Mouse (Mus musculus): Measurements from ENCODE around the gene Ppp3ca. TPM values are rescaled to one million over a fixed set of nuclear protein-coding genes. Genes with fewer than 3 reads are reported as not detected.

The Ppp3ca gene
- polyA plus RNA-seq, 1 experiment from 2014 or later: 47.4 TPM

DNA sequence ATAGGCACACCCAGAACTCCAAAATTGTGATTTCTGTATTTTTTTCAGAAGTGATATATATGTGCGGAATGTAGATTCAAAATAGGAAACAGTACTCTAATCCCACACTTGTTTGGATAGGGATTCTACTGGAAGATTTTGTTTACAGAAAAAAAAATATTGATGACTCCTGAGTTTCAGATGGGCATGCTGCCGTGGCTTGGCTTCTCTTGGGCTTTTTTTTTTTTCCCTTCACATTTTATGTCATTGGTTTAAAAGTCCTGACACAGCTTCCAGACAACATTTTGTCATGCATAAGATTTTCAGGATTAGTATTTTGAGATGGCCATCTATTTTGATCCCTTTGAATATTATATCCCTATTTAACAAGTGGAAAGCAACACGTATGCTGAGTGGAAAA is 2.9 kb downstream of the Ppp3ca start:
- Histone ChIP-seq H3K4me1 (peaks cover 25% of the 10 kb centered on the region), H3K27me3 (ENCODE audit: low read depth, poor library complexity, severe bottlenecking) (no peaks in the 10 kb centered on the region), H3K27ac (no peak overlapping the region), H3K9me3 (replicated peaks) (no peaks in the 10 kb centered on the region), H3K4me3 (no peak overlapping the region), H3K36me3 (no peaks in the 10 kb centered on the region)
- 80% methylated on average over 3 of the region's 3 CpGs for WGBS
- no peak for DNase-seq (ENCODE audit: low spot score)

DNA sequence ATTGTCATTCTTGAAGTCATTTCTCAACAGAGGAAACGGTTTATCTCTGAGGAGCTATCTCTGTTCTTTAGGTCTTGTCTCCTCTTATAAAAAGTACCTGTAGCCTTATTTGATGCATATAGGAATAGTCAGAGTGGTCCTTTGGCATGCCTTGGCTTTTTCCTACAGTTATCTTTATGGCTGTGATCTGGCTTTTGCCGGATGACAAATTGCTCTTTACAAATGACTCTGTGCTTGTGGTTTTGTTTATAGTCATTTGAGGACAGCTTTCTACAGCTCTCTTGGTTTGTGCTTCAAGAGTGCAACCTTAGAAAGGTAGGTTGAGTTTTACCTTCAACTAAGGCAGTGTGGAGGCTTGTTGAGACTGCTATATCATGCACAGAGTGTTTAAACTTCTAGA is 3.4 kb downstream of the Ppp3ca start:
- Histone ChIP-seq H3K27ac (no peak overlapping the region), H3K9me3 (replicated peaks) (no peaks in the 10 kb centered on the region), H3K4me1 (peaks cover 25% of the 10 kb centered on the region), H3K27me3 (ENCODE audit: low read depth, poor library complexity, severe bottlenecking) (no peaks in the 10 kb centered on the region), H3K4me3 (no peak overlapping the region), H3K36me3 (no peaks in the 10 kb centered on the region)
- 62% methylated on average over 2 of the region's 2 CpGs for WGBS
- no peak for DNase-seq (ENCODE audit: low spot score)

DNA sequence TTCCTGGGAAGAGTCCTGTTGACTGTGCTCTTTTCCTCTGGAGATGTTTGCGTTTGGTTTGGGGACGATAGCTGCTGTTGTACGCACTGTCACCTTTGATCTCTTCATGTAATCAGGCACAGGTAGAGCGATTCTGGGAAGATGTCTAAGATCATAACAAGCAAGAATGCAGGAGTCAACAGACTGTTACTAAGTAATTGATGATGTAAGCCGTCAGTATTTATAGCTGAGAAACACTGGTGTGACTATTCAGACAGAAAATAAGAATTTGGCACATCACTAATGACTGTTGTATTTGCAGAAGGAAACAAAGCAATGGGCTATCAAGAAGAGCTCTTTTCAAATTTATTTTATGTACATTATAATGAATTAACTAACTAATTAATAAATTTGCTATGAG is 4.6 kb downstream of the Ppp3ca start:
- no peaks in the 10 kb centered on the region for H3K27me3 ChIP-seq (ENCODE audit: low read depth, poor library complexity, severe bottlenecking)
- no peak overlapping the region for H3K4me3 ChIP-seq
- H3K4me1 ChIP-seq: peaks cover 21% of the 10 kb centered on the region
- H3K36me3 ChIP-seq: no peaks in the 10 kb centered on the region
- 84% methylated on average over 5 of the region's 5 CpGs for WGBS
- no peak overlapping the region for H3K27ac ChIP-seq
- H3K9me3 ChIP-seq (replicated peaks): no peaks in the 10 kb centered on the region
- no peak for DNase-seq (ENCODE audit: low spot score)

- Histone ChIP-seq H3K36me3 (no peaks in the 10 kb centered on the region), H3K4me3 (no peak overlapping the region), H3K9me3 (replicated peaks) (no peaks in the 10 kb centered on the region), H3K27me3 (ENCODE audit: low read depth, poor library complexity, severe bottlenecking) (no peaks in the 10 kb centered on the region), H3K4me1 (peaks cover 25% of the 10 kb centered on the region), H3K27ac (no peak overlapping the region)
- no peak for DNase-seq (ENCODE audit: low spot score)
- 91% methylated on average over 2 of the region's 2 CpGs for WGBS
These were observed 7.1 kb downstream of the Ppp3ca start for GRCm38 (mm10) chr3:136676991-136677390.

GRCm38 (mm10) chr3:136678386-136678785 is 8.5 kb downstream of the Ppp3ca start:
- Histone ChIP-seq H3K36me3 (no peaks in the 10 kb centered on the region), H3K27ac (no peak overlapping the region), H3K4me1 (peaks cover 15% of the 10 kb centered on the region), H3K9me3 (replicated peaks) (no peaks in the 10 kb centered on the region), H3K27me3 (ENCODE audit: low read depth, poor library complexity, severe bottlenecking) (no peaks in the 10 kb centered on the region), H3K4me3 (no peak overlapping the region)
- DNase-seq (ENCODE audit: low spot score): no peak
- 86% methylated on average over 8 of the region's 8 CpGs for WGBS

- H3K27me3 ChIP-seq (ENCODE audit: low read depth, poor library complexity, severe bottlenecking): no peaks in the 10 kb centered on the region
- no peak overlapping the region for H3K27ac ChIP-seq
- no peak for DNase-seq (ENCODE audit: low spot score)
- no peaks in the 10 kb centered on the region for H3K36me3 ChIP-seq
- H3K9me3 ChIP-seq (replicated peaks): no peaks in the 10 kb centered on the region
- whole genome bisulfite sequencing: 71% methylated on average over 6 of the region's 6 CpGs
- H3K4me1 ChIP-seq: peaks cover 13% of the 10 kb centered on the region
- no peak overlapping the region for H3K4me3 ChIP-seq
These were observed 10.1 kb downstream of the Ppp3ca start for GRCm38 (mm10) chr3:136679903-136680491.

DNA sequence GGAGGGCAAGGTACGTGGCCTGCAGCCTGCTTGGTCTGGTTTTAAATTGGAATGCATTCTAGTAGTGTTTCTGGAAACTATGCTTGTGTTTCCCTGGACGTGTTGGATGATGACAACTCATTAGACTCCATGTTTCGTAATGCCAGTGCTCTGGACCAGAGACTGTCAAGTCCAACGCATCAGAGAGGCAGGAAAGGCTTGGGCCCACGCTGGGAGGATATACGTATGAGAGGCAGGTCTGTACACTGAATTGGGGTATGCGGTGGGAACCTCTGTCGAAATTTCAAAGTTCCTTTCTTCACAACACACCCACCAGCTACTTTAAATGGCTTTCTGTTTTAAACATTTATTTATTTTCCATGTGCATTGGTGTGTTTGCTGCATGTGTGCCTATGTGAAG is 12.3 kb downstream of the Ppp3ca start:
- Histone ChIP-seq H3K27me3 (ENCODE audit: low read depth, poor library complexity, severe bottlenecking) (no peaks in the 10 kb centered on the region), H3K4me3 (no peak overlapping the region), H3K9me3 (replicated peaks) (no peaks in the 10 kb centered on the region), H3K36me3 (no peaks in the 10 kb centered on the region), H3K27ac (no peak overlapping the region), H3K4me1 (peaks cover 13% of the 10 kb centered on the region)
- no peak for DNase-seq (ENCODE audit: low spot score)
- WGBS: 93% methylated on average over 8 of the region's 8 CpGs

- no peak overlapping the region for H3K4me3 ChIP-seq
- H3K36me3 ChIP-seq: no peaks in the 10 kb centered on the region
- no peaks in the 10 kb centered on the region for H3K9me3 ChIP-seq (replicated peaks)
- H3K27me3 ChIP-seq (ENCODE audit: low read depth, poor library complexity, severe bottlenecking): no peaks in the 10 kb centered on the region
- peaks cover 21% of the 10 kb centered on the region for H3K4me1 ChIP-seq
- DNase-seq (ENCODE audit: low spot score): no peak
- WGBS: 90% methylated on average over 15 of the region's 15 CpGs
- H3K27ac ChIP-seq: no peak overlapping the region
These were observed 14.5 kb downstream of the Ppp3ca start for GRCm38 (mm10) chr3:136684191-136684958.

DNA sequence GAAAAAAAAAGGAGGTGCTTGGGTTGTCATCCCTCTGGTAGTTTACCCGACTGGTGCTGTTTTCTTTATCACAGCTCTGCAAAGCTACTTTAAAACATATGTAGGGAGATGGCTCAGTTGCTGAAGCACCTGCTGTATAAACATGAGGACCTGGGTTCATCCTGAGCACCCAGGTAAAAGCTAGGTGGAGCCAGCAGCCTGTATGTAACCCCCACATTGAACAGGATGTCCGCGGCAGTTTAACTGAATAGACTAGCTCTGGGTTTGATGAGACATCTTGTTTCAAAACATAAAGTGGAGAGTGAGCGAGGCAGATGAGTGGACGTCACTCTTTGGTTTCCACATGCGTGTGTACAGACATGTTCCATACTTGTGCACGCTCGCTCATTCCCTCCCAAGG is 16.5 kb downstream of the Ppp3ca start:
- no peaks in the 10 kb centered on the region for H3K36me3 ChIP-seq
- WGBS: 94% methylated on average over 8 of the region's 8 CpGs
- H3K27ac ChIP-seq: no peak overlapping the region
- peaks cover 9% of the 10 kb centered on the region for H3K4me1 ChIP-seq
- H3K27me3 ChIP-seq (ENCODE audit: low read depth, poor library complexity, severe bottlenecking): no peaks in the 10 kb centered on the region
- no peaks in the 10 kb centered on the region for H3K9me3 ChIP-seq (replicated peaks)
- no peak overlapping the region for H3K4me3 ChIP-seq
- DNase-seq (ENCODE audit: low spot score): no peak

DNA sequence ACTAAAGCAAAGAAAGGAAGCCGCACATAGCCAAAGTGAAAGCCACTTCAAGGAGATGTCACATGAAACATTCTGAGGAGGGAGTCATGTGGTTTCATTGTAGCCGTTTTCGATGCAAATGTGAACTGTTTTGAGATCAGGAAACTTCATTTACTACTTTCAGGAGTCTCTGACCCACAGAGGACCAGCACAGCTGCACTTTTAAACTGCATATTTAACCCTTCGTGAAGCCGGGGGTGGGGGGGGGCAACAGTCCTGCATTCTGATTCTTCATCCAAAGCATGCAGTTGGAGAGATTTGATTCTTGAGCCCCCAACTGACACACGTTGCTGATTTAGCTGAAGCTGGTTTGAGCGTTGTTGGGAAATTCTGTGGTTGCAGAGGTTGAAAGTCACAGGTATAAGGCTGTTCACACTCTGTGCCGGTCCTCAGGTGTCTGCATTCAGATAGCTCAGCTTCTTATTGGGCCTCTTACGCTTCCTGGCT is 18.2 kb downstream of the Ppp3ca start:
- WGBS: 83% methylated on average over 9 of the region's 9 CpGs
- Histone ChIP-seq H3K36me3 (no peaks in the 10 kb centered on the region), H3K27me3 (ENCODE audit: low read depth, poor library complexity, severe bottlenecking) (no peaks in the 10 kb centered on the region), H3K4me3 (no peak overlapping the region), H3K9me3 (replicated peaks) (no peaks in the 10 kb centered on the region), H3K27ac (no peak overlapping the region), H3K4me1 (peaks cover 9% of the 10 kb centered on the region)
- DNase-seq (ENCODE audit: low spot score): no peak

- Histone ChIP-seq H3K4me1 (peaks cover 9% of the 10 kb centered on the region), H3K4me3 (no peak overlapping the region), H3K9me3 (replicated peaks) (no peaks in the 10 kb centered on the region), H3K27ac (no peak overlapping the region), H3K36me3 (no peaks in the 10 kb centered on the region), H3K27me3 (ENCODE audit: low read depth, poor library complexity, severe bottlenecking) (no peaks in the 10 kb centered on the region)
- WGBS: 90% methylated on average over 7 of the region's 7 CpGs
- DNase-seq (ENCODE audit: low spot score): no peak
These were observed 20.0 kb downstream of the Ppp3ca start for GRCm38 (mm10) chr3:136689793-136690543.

GRCm38 (mm10) chr3:136691984-136692383 is 22.1 kb downstream of the Ppp3ca start:
- Histone ChIP-seq H3K27ac (no peak overlapping the region), H3K4me1 (peaks cover 9% of the 10 kb centered on the region), H3K9me3 (replicated peaks) (no peaks in the 10 kb centered on the region), H3K27me3 (ENCODE audit: low read depth, poor library complexity, severe bottlenecking) (no peaks in the 10 kb centered on the region), H3K4me3 (no peak overlapping the region), H3K36me3 (no peaks in the 10 kb centered on the region)
- DNase-seq (ENCODE audit: low spot score): no peak
- WGBS: 75% methylated on average over 7 of the region's 7 CpGs

DNA sequence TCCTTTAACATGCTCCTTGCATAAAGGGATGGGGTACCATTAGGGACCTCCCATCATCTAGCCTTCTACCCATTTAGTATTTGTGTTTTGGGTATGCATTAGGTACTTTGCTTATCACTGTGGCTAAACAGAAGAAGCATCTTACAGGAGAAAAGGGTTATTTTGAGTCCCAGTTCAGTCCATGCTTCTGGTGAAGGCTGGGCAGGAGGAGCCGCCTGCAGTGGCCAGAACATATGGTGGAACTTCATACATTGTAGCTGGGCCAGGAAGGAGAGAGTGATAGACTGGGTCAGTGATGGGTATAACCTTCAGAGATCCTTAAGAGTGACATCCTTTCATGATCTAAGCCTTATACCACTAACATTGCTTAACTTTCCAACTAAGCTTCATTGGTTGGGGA is 23.6 kb downstream of the Ppp3ca start:
- WGBS: 91% methylated on average over 1 of the region's 1 CpGs
- H3K36me3 ChIP-seq: no peaks in the 10 kb centered on the region
- H3K27ac ChIP-seq: no peak overlapping the region
- H3K4me1 ChIP-seq: peaks cover under 1% of the 10 kb centered on the region; the same call in 1 of the 2 replicates
- H3K27me3 ChIP-seq (ENCODE audit: low read depth, poor library complexity, severe bottlenecking): no peaks in the 10 kb centered on the region
- H3K4me3 ChIP-seq: no peak overlapping the region
- no peak for DNase-seq (ENCODE audit: low spot score)
- H3K9me3 ChIP-seq (replicated peaks): no peaks in the 10 kb centered on the region
